16 mouse cellular contexts compared by ENCODE assay signal in the genomic region with DNA sequence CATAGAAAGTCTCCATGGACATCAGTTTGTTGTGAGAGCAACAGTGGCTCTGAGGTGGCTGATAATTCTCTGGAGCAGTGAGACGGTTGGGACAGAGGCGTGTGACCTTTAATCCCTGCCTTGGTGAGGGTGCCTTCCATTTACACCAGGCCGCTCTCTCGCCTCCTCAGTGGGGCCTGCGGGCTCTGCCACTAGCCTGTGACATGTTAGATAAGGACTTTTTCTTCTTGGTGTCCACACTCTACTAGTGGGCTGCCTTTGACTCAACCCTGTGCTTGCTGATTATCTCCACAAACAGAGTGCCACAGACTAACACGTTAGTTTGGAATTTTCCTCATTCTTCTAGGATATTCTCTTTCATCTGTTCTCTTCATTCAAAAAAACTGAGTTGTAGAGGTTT. TPM values are rescaled to one million over a fixed set of nuclear protein-coding genes. Genes with fewer than 3 reads are reported as not detected.
DNase-seq lines count a peak whose midpoint lies in the region; ATAC-seq and TF ChIP-seq lines count a peak whose summit lies in the region.
"Had no signal": no experiment of that assay in that cellular context is flagged by ENCODE, and none has a peak within 500 bp of the region (broad histone marks: within the 10 kb centered on the region; RNA-seq: fewer than 3 reads in every experiment).

No protein-coding gene starts in this region.

- no peak for DNase-seq in heart, adult 11 months
- peak; percentile 62 for DNase-seq in G1E (ENCODE audit: low spot score)
- no peak for DNase-seq in spleen, adult 2 months (ENCODE audit: low read depth in 1 of 2, low spot score in 2 of 2)
- no peak for DNase-seq in natural killer cell, adult 2 months (ENCODE audit: low spot score in 2 of 2)
- DNase-seq in left cerebral cortex, adult 8-10 months (ENCODE audit: low spot score in 2 of 2) = no peak
- no peak for DNase-seq in B cell, adult 2 months
- DNase-seq: cerebellum, adult 11 months; gastrocnemius, adult 2 months; kidney, postnatal 25 days; lung, adult 2 months had no signal

- H3K4me3 ChIP-seq in heart, embryonic 11.5 days (ENCODE audit: low read depth, low read length) = no peak overlapping the region
- no peak overlapping the region for H3K4me3 ChIP-seq in G1E (ENCODE audit: low read depth, low read length)
- no peak overlapping the region for H3K4me3 ChIP-seq in spleen, adult 2 months (ENCODE audit: extremely low read depth, insufficient read depth, insufficient read length)
- H3K4me3 ChIP-seq: gastrocnemius, adult 2 months; left cerebral cortex, adult 2 months; midbrain, embryonic 10.5 days; neural tube, embryonic 12.5 days had no signal

- 0 out of 2 replicates have a peak, but pooled peaks cover 2% of the 10 kb centered on the region for H3K4me1 ChIP-seq in heart, embryonic 11.5 days (ENCODE audit: control insufficient read depth, insufficient read depth, low read length)
- peaks cover 98% of the 10 kb centered on the region for H3K4me1 ChIP-seq in G1E (ENCODE audit: insufficient read depth, low read depth, low read length)
- H3K4me1 ChIP-seq in spleen, adult 2 months (ENCODE audit: control insufficient read depth, insufficient read depth, insufficient read length) = peaks cover 26% of the 10 kb centered on the region; the same call in 1 of the 2 replicates
- H3K4me1 ChIP-seq: midbrain, embryonic 10.5 days; neural tube, embryonic 12.5 days had no signal

- peak; percentile 93 for ATAC-seq in heart, embryonic 11.5 days (replicated peaks; ENCODE audit: insufficient number of reproducible peaks, low FRiP score, low TSS enrichment)
- ATAC-seq in G1E (ENCODE audit: extremely low read depth, insufficient number of reproducible peaks, low FRiP score, poor library complexity, severe bottlenecking) = peak; percentile 86
- peak; percentile 78 for ATAC-seq in erythroid progenitor cell, adult 5-6 weeks (replicated peaks; ENCODE audit: low FRiP score, poor library complexity, severe bottlenecking)
- ATAC-seq: hindbrain, postnatal 0 days had no signal

- no peaks in the 10 kb centered on the region for H3K27me3 ChIP-seq in heart, embryonic 11.5 days (ENCODE audit: control insufficient read depth, insufficient read depth, low read length)
- H3K27me3 ChIP-seq in G1E (ENCODE audit: insufficient read depth, low read length) = no peaks in the 10 kb centered on the region
- no peaks in the 10 kb centered on the region for H3K27me3 ChIP-seq in spleen, adult 2 months (ENCODE audit: control insufficient read depth, insufficient read depth, low read length)
- H3K27me3 ChIP-seq: neural tube, embryonic 12.5 days had no signal

- no peaks in the 10 kb centered on the region for H3K36me3 ChIP-seq in heart, embryonic 11.5 days (ENCODE audit: control insufficient read depth, insufficient read depth, low read length)
- H3K36me3 ChIP-seq in G1E (replicated peaks) = peaks cover 90% of the 10 kb centered on the region
- H3K36me3 ChIP-seq in spleen, adult 2 months (ENCODE audit: control insufficient read depth, insufficient read depth, low read length) = peaks cover 18% of the 10 kb centered on the region
- H3K36me3 ChIP-seq: midbrain, embryonic 10.5 days; neural tube, embryonic 12.5 days had no signal

- WGBS in heart, embryonic 11.5 days (ENCODE audit: insufficient replicate concordance) = 44% methylated on average over 6 of the region's 6 CpGs
- 69% methylated on average over 6 of the region's 6 CpGs for WGBS in spleen, adult 2 months

- no peak for TF ChIP-seq CTCF in G1E (IDR thresholded peaks at IDR 0.05; ENCODE audit: low read depth, low read length)
- TF ChIP-seq CTCF in spleen, adult 2 months (IDR thresholded peaks at IDR 0.05; ENCODE audit: extremely low read depth, insufficient read depth, insufficient read length, insufficient replicate concordance) = no peak

- H3K4me2 ChIP-seq in heart, embryonic 11.5 days = no peak overlapping the region
- H3K4me2 ChIP-seq: neural tube, embryonic 12.5 days had no signal

- H3K27ac ChIP-seq in heart, embryonic 11.5 days (ENCODE audit: low read depth, low read length) = peak overlapping the region; percentile 91
- peak overlapping the region; percentile 43; the same call in 1 of the 2 replicates for H3K27ac ChIP-seq in spleen, adult 2 months (ENCODE audit: insufficient read depth, low read length)
- H3K27ac ChIP-seq: gastrocnemius, adult 2 months; hindbrain, postnatal 0 days; left cerebral cortex, adult 2 months; midbrain, embryonic 10.5 days; neural tube, embryonic 12.5 days had no signal

- H3K9me3 ChIP-seq in heart, embryonic 11.5 days (replicated peaks; ENCODE audit: control insufficient read depth, low read length) = no peaks in the 10 kb centered on the region
- no peaks in the 10 kb centered on the region for H3K9me3 ChIP-seq in G1E (replicated peaks)
- H3K9me3 ChIP-seq: midbrain, embryonic 10.5 days; neural tube, embryonic 12.5 days had no signal

- TF ChIP-seq POLR2A in spleen, adult 2 months (IDR thresholded peaks at IDR 0.05; ENCODE audit: low read depth, low read length) = no peak

- H3K9ac ChIP-seq in heart, embryonic 11.5 days (ENCODE audit: low read depth, low read length) = no peak overlapping the region
- H3K9ac ChIP-seq: neural tube, embryonic 12.5 days had no signal

RNA-seq across cellular contexts. Expression of gene Ikzf1, which starts 44.4 kb away (rescaled TPM):
- polyA plus RNA-seq in heart, embryonic 11.5 days (2014; fragmentation: Nextera tagmentation; extraction: Ambion mirVana) = 7.0 and 7.6 TPM in 2 replicates
- total RNA-seq in G1E (2014; fragmentation: Nextera tagmentation) = 143 and 149 TPM in 2 replicates
- total RNA-seq in G1E (2017) = 60.5 and 70.1 TPM in 2 replicates
- polyA plus RNA-seq in G1E (2012) = 214 and 245 TPM in 2 replicates
- 116 and 120 TPM in 2 replicates for total RNA-seq in erythroid progenitor cell, adult 5-6 weeks (2015; ENCODE audit: low replicate concordance)
- 40.9 and 81.1 TPM in 2 replicates for total RNA-seq in erythroid progenitor cell, adult 5-6 weeks (2017; ENCODE audit: low replicate concordance)
- 258 and 419 TPM in 2 replicates for polyA plus RNA-seq in spleen, adult 2 months (2012; rRNA removed)
- 1 to 10 TPM; 2.8 to 7.6 (median 6.1) TPM for total RNA-seq in left cerebral cortex, adult 8-10 months (2022)

Comparison
In these comparisons a context has a peak if more than half of its experiments do, and no peak if none do; other contexts are left out.
1. RNA of gene Ikzf1, which starts 44.4 kb away (total RNA-seq): 60.5 to 149 TPM in G1E and 40.9 to 120 TPM in erythroid progenitor cell, adult 5-6 weeks; 2.8 to 7.6 TPM in left cerebral cortex, adult 8-10 months; every median in the first group is over 4 times any median in the second.
2. Peak in every context shown above with its lines, with median percentiles within 50 percentile points of each other: ATAC-seq.